9 mouse cellular contexts compared by ENCODE assay signal in the genomic region with DNA sequence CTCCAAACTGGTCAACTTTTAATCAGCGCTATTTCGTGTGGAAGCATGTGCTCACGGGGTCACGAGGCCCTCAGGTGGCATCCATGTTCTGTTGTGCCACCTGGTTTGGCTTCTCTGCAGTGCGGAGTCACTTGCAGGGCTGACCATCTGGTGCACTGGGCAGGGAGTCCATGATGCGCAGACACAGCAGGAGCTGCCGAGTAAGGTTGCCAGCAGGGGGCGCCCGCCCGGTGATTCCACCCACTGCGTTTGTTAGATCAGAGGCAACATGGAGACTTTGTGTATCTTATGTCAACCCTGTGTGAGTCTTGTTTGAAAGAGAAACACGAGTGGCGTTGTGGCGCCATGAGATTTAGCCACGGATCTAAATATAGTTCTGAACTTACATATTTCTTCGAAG.
DNase-seq lines count a peak whose midpoint lies in the region; ATAC-seq and TF ChIP-seq lines count a peak whose summit lies in the region.
"Had no signal": no experiment of that assay in that cellular context is flagged by ENCODE, and none has a peak within 500 bp of the region (broad histone marks: within the 10 kb centered on the region; RNA-seq: fewer than 3 reads in every experiment).

No protein-coding gene starts in this region.

- H3K4me1 ChIP-seq in liver, postnatal 0 days (ENCODE audit: insufficient read depth): no peaks in the 10 kb centered on the region
- peaks cover 3% of the 10 kb centered on the region; the same call in 1 of the 2 replicates for H3K4me1 ChIP-seq in neural tube, embryonic 15.5 days

- no peaks in the 10 kb centered on the region for H3K36me3 ChIP-seq in liver, postnatal 0 days (replicated peaks; ENCODE audit: insufficient read depth, low read length)
- H3K36me3 ChIP-seq in neural tube, embryonic 15.5 days: no peaks in the 10 kb centered on the region
- H3K36me3 ChIP-seq: forebrain, embryonic 10.5 days had no signal

- no peaks in the 10 kb centered on the region for H3K9me3 ChIP-seq in liver, postnatal 0 days (ENCODE audit: low read length)
- no peaks in the 10 kb centered on the region for H3K9me3 ChIP-seq in neural tube, embryonic 15.5 days (replicated peaks)
- H3K9me3 ChIP-seq: forebrain, embryonic 10.5 days had no signal

- no peak for TF ChIP-seq EP300 in liver, postnatal 0 days (IDR thresholded peaks at IDR 0.05; ENCODE audit: low read depth)

- peak; percentile 37 for TF ChIP-seq CTCF in gastrocnemius, adult 2 months (IDR thresholded peaks at IDR 0.05)
- peak; percentile 39 for TF ChIP-seq CTCF in liver, postnatal 0 days (IDR thresholded peaks at IDR 0.05; ENCODE audit: low read depth)

- ATAC-seq in liver, postnatal 0 days: no peak
- no peak for ATAC-seq in neural tube, embryonic 15.5 days (ENCODE audit: low FRiP score)

- intact Hi-C loops in gastrocnemius, adult 2 months (cut with DNase I): no loop called here

- H3K4me3 ChIP-seq in gastrocnemius, adult 2 months: no peak overlapping the region
- H3K4me3 ChIP-seq in liver, postnatal 0 days (ENCODE audit: low read depth, low read length): no peak overlapping the region
- no peak overlapping the region for H3K4me3 ChIP-seq in neural tube, embryonic 15.5 days (replicated peaks)
- H3K4me3 ChIP-seq: forebrain, embryonic 10.5 days had no signal

- H3K9ac ChIP-seq in liver, postnatal 0 days (replicated peaks): no peak overlapping the region
- no peak overlapping the region for H3K9ac ChIP-seq in neural tube, embryonic 15.5 days (replicated peaks)

- H3K27ac ChIP-seq in gastrocnemius, adult 2 months: no peak overlapping the region
- H3K27ac ChIP-seq in liver, postnatal 0 days (ENCODE audit: low read depth): no peak overlapping the region
- no peak overlapping the region for H3K27ac ChIP-seq in neural tube, embryonic 15.5 days (replicated peaks)
- H3K27ac ChIP-seq: forebrain, embryonic 10.5 days had no signal

- H3K27me3 ChIP-seq in liver, postnatal 0 days (ENCODE audit: insufficient read depth, low read length): no peaks in the 10 kb centered on the region
- H3K27me3 ChIP-seq in neural tube, embryonic 15.5 days (replicated peaks): no peaks in the 10 kb centered on the region

- DNase-seq in gastrocnemius, adult 2 months: peak; percentile 21
- no peak for DNase-seq in gastrocnemius, adult 18-20 months (ENCODE audit: low spot score)
- peak; percentile 53 for DNase-seq in 416B (ENCODE audit: low read depth)
- peak; percentile 22 to 43 for DNase-seq in adrenal gland, postnatal 36 days
- DNase-seq in liver, postnatal 0 days: peak; percentile 24
- no peak for DNase-seq in spleen, adult 12 weeks (ENCODE audit: low spot score)
- no peak for DNase-seq in urinary bladder, postnatal 10 days (ENCODE audit: low spot score)

- whole genome bisulfite sequencing in liver, postnatal 0 days (ENCODE audit: insufficient replicate concordance): 87% methylated on average over 16 of the region's 16 CpGs
- 93% methylated on average over 16 of the region's 16 CpGs for WGBS in neural tube, embryonic 15.5 days

- no peak overlapping the region for H3K4me2 ChIP-seq in liver, postnatal 0 days (ENCODE audit: low read depth, low read length)
- H3K4me2 ChIP-seq in neural tube, embryonic 15.5 days: no peak overlapping the region

Comparison
In these comparisons a context has a peak if more than half of its experiments do, and no peak if none do; other contexts are left out.
1. DNase-seq: peak in gastrocnemius, adult 2 months (single experiment), 416B (single experiment), adrenal gland, postnatal 36 days (2 of 2) and liver, postnatal 0 days (single experiment); none in gastrocnemius, adult 18-20 months (single experiment), spleen, adult 12 weeks (single experiment) and urinary bladder, postnatal 10 days (single experiment).